Mouse (Mus musculus) liver, adult (tissue): ENCODE measurements around the gene Smad5.

Experiments used
- GATA4 ChIP-seq: IDR thresholded peaks from 2 replicates; pipeline ENCODE4 v1.6.1; 2014; ENCODE audit warnings: mild to moderate bottlenecking, low read length; ENCODE audit not compliant: insufficient replicate concordance

The Smad5 gene

DNA sequence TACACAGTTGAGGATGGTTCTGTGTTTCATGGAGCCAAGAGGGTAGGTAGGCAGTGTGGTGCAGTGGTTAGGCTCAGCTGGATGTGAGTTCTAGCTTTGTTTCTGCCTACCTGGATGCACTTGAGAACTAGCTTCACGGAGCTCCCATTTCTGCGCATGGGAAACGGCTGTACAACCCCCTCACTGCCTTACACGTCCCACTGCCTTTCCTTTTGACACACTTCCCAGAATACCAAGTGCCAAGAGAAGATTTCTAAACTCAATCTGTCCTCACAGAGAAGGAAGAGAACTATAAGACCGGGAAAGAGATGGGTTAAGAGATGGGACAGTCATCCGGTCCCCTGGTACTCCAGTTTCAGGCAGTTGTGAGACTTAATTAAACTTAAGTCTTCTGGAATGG is 10.2 kb upstream of the Smad5 start:
- no peak for TF ChIP-seq GATA4

DNA sequence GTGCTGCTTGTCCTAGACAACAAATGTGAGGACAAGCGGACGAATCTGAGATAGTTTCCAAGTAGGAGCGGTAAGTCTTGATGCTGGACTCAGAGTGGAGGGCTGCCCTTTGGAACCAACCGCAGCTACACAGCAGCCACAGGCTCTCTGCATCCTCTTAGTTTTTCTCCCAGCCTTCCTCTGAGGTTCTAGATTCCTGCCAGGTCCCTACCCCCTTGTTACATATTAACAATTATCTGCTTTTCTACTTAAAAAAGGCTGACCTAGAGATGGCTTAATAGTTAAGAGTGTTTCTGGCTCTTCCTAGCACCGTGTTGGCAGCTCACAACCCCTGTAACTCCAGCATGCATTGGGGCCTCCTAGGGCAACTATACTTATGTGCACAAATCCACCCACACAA is 7.1 kb upstream of the Smad5 start:
- TF ChIP-seq GATA4 = no peak

DNA sequence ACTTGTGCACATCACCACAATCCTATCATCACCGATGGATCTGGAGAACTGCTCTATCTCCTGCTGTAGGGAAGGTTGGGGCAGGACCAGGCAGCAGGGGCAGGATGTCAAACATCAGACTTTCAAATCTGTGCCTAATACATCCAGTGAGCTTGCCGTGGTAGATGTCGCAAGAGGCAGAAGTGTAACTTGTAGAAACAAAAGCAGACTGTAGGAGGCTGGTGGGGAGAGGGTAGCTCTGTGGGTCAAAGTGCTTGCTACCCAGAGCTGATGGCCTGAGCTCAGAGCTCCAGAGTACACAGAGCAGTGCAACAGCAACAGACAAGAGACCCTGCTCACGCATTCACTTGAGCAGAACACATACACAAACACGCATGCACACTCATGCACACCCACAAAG is 6.1 kb upstream of the Smad5 start:
- TF ChIP-seq GATA4 = no peak

DNA sequence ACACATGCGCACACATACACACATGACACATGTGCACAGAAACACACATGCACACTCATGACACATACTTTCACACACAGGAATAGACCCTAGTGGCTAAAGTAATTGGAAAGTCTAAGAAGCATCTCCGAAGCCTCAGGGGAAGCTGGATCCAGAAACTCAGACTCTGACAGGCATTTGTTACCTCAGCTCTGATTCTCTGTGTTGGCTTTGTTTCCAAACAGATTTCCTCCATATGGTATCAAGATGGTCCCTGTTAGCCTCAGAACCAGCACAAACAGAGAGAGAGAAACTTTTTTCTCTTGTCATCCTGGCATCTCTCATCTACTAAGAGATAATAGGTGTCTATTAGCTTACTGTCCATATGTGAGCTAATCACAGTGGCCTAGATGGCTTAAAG is 5.6 kb upstream of the Smad5 start:
- TF ChIP-seq GATA4 = no peak

DNA sequence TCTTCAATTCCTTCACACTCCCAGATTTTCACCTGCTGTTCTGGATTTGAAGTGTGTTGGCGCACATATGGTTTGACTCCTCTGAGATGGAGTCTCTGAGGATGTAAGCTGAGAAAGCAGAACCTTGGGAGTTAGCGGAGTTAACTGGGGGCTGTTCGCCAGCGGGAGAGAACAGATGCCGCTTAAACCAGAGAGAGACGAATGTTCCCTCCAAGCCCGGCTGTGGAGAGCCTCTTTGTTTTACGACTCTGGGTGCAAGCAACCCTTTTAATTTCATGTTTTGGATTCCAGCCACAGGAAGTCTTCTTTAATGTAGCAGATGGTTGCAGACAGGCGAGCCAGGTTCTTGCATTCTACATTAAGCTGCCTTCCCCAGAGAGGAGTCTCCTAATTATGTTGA is 4.4 kb upstream of the Smad5 start:
- no peak for TF ChIP-seq GATA4

DNA sequence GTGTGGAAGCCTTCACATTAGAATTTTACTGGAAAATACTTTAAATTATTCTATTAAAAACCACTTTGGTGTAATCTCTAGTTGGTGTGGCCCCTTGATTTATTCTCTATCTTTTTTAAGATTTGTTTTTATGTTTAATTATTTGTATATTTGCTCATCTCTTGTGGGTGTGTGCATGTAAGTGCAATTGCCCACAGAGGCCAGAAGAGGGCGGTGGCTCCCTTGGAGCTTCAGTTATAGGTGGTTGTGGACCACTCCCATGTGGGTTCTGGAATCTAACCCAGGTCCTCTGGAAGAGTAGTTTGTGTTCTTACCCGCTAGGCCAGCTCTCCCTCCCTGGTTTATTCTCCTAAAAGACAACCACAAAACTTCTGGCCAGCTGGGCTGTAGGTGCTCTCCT is 3.4 kb upstream of the Smad5 start:
- no peak for TF ChIP-seq GATA4

DNA sequence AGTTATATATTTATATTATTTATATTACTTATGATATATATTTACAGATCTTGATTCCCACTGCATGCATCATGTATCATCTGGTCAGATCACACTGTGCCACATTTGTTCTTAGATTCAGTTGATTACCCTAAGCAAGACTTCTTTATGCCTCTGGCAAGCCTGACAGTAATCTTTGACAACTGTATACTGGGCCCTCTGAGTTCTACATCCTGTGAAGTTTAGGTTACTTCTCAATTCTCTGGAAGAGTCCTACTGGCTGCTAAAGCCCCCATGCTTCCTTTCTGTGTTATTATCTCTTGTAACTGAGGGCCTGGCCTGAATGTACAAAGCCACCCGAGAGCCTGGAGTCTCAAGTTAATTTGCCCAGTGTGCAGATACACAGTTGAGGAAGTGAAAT is 1.8 kb upstream of the Smad5 start:
- TF ChIP-seq GATA4 = no peak

DNA sequence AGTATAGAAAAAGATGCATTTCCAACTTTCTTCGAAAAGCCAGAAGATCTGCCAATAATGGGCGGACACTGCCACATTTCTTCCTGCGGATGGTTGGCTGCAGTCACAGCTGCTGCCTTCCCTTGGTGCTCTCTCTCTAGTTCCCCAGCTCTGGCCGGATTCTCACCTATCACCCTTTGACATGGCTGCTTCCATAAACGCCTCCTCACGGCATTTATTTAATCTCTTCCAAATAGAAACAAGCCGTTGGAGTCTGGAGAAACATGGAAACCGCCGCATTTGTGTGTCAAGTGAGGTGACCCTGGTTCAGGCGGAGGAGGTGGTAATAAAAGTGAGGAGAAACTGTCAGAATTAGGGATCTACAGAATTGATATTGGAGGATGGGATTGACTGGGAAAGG is 886 bp upstream of the Smad5 start:
- TF ChIP-seq GATA4 = no peak

DNA sequence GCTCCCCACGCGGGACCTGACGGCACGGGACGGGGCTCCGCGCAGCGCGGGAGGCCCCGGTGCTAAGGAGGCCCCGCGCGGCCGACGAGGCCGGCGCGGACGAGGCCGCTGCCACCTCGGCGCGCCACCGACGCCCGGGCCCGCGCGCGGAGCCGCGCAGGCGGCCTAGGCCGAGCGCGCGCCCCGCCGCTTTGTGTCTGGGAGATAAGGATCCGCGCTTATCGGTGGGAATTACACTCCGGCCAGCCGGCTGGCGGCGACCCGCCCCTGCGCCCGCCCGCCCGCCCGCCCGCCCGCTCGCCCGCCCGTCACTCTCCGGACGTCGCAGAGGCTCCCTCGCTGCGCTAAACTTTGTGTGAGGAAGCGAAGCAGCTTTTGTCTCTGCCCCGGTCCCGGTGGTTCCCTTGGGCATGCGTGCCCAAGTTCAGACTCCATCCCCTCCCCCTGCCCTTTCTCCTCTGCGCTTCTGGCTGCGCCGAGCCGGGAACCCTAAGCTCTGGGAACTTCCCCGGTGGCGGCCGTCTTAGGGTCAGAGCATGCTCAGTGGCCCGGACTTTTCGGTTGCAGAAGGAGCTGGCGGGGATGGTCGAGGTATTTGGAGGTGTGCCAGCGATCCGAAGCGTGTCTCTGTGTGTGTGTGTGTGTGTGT is 536 bp downstream of the Smad5 start:
- no peak for TF ChIP-seq GATA4

DNA sequence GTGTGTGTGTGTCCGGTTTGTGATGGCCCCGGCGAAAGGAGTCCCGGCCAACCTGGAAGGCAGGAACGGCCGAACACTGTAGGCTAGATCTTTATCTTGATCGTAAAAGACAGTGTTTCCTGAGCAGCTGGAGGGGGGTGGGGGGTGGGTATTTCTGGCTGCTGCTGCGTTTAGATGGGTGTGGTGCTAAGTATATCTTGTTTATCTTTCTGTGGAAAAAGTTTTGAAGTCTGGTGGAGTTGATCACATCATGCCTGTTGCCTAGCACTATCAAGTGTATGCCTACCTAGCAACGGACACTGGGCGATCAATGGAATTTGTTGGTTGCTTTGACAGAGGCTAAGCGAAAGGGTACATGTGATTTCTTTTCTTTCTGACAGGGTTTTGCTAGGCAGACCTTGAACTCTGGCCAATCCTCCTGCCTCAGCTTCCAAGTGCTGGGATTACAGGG is 1.1 kb downstream of the Smad5 start:
- peak; percentile 71; the same call in 1 of the 2 replicates for TF ChIP-seq GATA4

DNA sequence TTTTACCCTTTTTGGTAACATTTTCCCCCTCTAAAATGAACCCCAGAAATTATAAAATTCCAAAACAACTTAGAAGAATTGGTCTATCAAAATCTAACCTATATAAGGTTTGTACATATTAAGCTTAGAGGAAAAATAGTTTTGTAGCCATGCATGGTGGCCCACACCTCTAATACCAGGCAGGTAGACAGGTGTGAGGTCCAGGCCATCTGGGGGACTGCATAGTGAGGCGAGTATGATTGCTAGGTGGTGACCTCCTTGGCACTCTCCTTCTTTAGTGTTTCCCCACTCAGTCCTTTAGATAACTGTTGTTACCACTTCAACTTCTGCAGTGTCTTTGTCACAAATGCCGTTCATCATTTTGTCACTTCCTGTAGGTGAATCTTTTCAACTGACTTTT is 1.8 kb downstream of the Smad5 start:
- no peak for TF ChIP-seq GATA4

DNA sequence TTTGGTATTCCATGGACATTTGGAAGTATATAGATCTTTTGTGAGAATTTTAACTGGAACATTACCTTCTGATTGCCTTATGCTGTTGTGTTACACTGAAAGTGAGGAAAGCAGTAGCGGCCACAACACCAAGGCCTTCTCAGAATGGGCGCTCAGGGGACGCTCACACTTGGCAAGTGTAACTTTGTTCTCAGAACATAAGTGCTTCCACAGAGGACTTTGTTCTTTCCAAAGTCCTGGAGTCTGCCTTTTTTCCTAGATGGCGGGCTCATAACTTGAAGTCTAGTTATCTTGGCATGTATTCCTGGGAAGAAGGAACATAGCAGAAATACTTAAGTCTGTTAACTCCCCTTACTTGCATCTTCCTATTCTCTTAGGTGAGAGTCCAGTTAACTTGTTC is 4.3 kb downstream of the Smad5 start:
- TF ChIP-seq GATA4 = no peak

DNA sequence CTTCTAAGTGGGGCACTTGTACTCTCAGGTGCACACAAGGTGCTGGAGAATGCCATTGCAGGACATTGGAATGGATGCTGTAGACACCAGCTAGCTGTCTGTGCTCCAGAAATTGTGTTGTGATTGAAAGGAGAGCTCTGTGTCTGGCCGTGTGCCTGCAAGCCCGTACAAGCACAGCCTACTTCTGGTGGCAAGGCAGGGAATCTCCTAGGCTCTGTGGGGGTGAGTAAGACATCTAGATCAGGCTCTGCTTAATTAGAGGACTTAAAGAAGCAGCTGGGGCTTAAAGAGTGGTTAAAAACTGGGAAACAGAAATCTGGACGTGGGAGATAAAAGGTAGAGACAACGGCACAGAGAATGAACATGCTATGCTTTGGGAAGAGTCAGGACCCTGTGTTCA is 4.8 kb downstream of the Smad5 start:
- TF ChIP-seq GATA4 = no peak

DNA sequence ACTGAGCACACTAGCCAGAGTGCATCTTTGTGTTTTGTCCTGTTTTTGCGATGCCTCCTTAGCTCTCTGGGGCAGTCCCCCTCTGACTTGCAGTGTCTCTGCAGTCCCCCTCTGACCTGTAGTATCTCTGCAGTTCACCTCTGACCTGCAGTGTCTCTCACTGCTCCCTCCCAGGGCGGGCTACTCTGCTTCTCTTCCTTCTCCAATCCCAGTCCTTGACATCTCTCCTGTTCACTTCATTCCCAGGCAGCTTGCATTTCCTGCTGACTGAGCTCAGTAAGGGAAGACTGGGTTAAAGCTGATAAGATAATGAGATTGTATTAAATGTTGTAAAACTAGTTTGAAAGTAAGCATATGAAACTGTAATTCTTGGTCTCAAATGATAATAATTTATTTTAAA is 7.8 kb downstream of the Smad5 start:
- TF ChIP-seq GATA4 = no peak

DNA sequence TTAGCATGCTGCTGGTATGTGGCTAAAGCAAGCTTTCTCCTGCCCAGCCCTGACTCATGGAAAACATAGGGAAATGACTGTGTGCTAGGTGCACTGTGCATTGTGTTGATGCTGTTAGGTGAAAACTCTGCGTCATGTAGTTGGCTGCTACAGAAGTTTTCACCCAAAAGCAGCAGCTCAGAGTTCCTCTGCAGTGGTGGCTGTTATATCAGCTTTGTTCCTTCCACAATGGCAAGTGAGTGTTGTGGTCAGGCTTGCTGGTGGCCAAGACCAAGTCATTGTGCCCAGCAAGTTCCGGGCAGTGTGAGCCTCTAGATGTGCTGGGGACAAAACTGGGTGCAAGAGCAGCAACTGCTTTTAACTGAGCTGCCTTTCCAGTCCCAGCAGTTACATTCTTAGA is 9.4 kb downstream of the Smad5 start:
- TF ChIP-seq GATA4 = no peak

DNA sequence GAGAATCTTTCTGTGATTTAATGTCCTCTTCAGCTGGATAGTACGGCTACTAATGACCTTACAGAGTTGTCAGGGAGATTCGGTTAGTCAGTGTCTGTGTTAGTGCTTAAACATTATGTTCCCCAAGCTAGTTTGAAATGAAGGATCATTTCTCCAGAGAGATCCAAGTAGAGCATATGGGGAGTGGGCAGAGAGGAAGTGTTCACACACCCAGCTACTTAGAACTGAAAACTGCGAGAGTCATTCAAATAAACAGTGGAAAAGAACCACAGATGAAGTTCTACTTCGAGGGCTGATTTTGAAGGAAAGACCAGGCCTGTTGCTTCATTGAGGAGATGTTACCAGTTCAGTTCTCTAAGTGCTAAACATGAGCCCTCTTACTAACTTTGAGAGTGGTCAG is 23.7 kb downstream of the Smad5 start:
- TF ChIP-seq GATA4 = no peak

DNA sequence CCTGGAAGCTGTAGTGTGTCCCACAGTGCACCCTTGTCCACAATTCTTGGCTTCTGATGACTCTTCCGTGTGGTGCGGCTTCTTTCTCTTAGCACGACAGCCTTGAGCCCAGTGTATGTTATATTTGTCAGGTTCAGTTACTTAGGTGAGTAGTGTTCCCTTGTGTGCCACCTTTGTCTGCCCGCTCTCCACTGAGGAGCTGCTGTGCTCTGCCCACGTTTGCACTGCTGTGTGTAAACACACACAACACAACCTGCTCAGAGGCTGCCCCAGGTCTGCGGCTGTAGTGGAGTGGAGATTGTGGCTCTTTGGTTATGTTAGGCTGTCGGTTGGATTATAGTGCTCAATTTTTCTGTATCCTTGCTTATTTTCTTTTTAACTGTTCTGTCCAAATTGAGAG is 26.2 kb downstream of the Smad5 start:
- no peak for TF ChIP-seq GATA4
